Mouse (Mus musculus) hindbrain, embryonic 15.5 days (tissue): ENCODE measurements around the gene Ece2. TPM values are rescaled to one million over a fixed set of nuclear protein-coding genes. Genes with fewer than 3 reads are reported as not detected.

ENCODE experiments used
- microRNA counts: library from miRNA; unstranded; fragments of <30 nt; microRNA quantifications from one replicate; lab custom pipeline; 2016
- microRNA-seq: library from miRNA; unstranded; fragments of <30 nt; microRNA quantifications from one replicate; pipeline ENCODE4, GENCODE M21; 2016
- polyA plus RNA-seq: library from polyadenylated mRNA; unstranded; fragments of >200 nt; fragmentation: Nextera tagmentation; extraction: Ambion mirVana; gene quantifications from 2 replicates; pipeline ENCODE4 v1.2.1, GENCODE M21; 2015

Gene Ece2
- polyA plus RNA-seq, 1 experiment from 2014 or later, result 18.1 TPM

MicroRNA genes within 50 kb of the gene (microRNA counts, 519-probe panel; counts per million panel counts)
- 2,614 counts per million, percentile 45 among the panel's probes with 10 or more counts for microRNA mmu-miR-1224 (lab: Ali Mortazavi, UCI)

Small RNA genes lying within 50 kb of the gene (microRNA-seq; reads per million reads assigned to microRNA genes)
- gene Mir1224, result 74.3 reads per million, percentile 48 among the genes with 10 or more reads in this experiment

Other genes starting within 250 kb of the Ece2 start
- gene Abcc5, start 203.4 kb upstream of the Ece2 start, polyA plus RNA-seq, result 137 and 143 TPM in 2 replicates
- 101 TPM in 2 replicates for gene Eif2b5, start 131.0 kb upstream of the Ece2 start, polyA plus RNA-seq
- 37.5 and 44.3 TPM in 2 replicates for gene Dvl3, start 112.8 kb upstream of the Ece2 start, polyA plus RNA-seq
- gene Ap2m1, start 94.3 kb upstream of the Ece2 start, polyA plus RNA-seq, result 1,171 and 1,212 TPM in 2 replicates
- gene Abcf3, start 81.3 kb upstream of the Ece2 start, polyA plus RNA-seq, result 80.6 and 81.7 TPM in 2 replicates
- 28.7 and 33.4 TPM in 2 replicates for gene Vwa5b2, start 40.4 kb upstream of the Ece2 start, polyA plus RNA-seq
- gene Eef1akmt4, start 18.2 kb upstream of the Ece2 start, polyA plus RNA-seq, result 10.7 and 11.0 TPM in 2 replicates
- not detected in 2 replicates for gene Gm49333, start 18.2 kb upstream of the Ece2 start, polyA plus RNA-seq
- gene Alg3, start 18.1 kb upstream of the Ece2 start, polyA plus RNA-seq, result 36.5 and 46.2 TPM in 2 replicates
- 42.6 and 43.0 TPM in 2 replicates for gene Camk2n2, start 8.5 kb upstream of the Ece2 start, polyA plus RNA-seq
- gene Psmd2, start 21.8 kb downstream of the Ece2 start, polyA plus RNA-seq, result 342 and 357 TPM in 2 replicates
- 145 and 148 TPM in 2 replicates for gene Eif4g1, start 38.5 kb downstream of the Ece2 start, polyA plus RNA-seq
- gene Fam131a, start 63.4 kb downstream of the Ece2 start, polyA plus RNA-seq, result 45.5 and 47.5 TPM in 2 replicates
- 89.0 and 89.8 TPM in 2 replicates for gene Polr2h, start 87.8 kb downstream of the Ece2 start, polyA plus RNA-seq
- 33.7 and 36.0 TPM in 2 replicates for gene Clcn2, start 87.9 kb downstream of the Ece2 start, polyA plus RNA-seq
- gene Chrd, start 103.3 kb downstream of the Ece2 start, polyA plus RNA-seq, result 6.3 and 6.5 TPM in 2 replicates
- 0.85 and 1.4 TPM in 2 replicates for gene Thpo, start 104.7 kb downstream of the Ece2 start, polyA plus RNA-seq